Mouse (Mus musculus) embryonic fibroblast, embryonic 13.5 days (primary cell): ENCODE measurements at regions not wholly inside any gene's neighbourhood (a gene's known extent, or its start where the extent isn't known, plus 50 kb on each side); places are given as distances from the start of the nearest gene placed in this dataset.

Source experiments
- CTCF ChIP-seq: IDR thresholded peaks from 2 replicates; pipeline ENCODE4 v1.5.1; 2011; ENCODE audit warnings: mild to moderate bottlenecking, control low read depth, low read length, moderate library complexity, borderline replicate concordance; ENCODE audit not compliant: insufficient read depth
- POLR2A ChIP-seq: IDR thresholded peaks from 2 replicates; pipeline ENCODE4 v1.6.1; 2011; ENCODE audit warnings: low read depth, mild to moderate bottlenecking, control low read depth, low read length, moderate library complexity

DNA sequence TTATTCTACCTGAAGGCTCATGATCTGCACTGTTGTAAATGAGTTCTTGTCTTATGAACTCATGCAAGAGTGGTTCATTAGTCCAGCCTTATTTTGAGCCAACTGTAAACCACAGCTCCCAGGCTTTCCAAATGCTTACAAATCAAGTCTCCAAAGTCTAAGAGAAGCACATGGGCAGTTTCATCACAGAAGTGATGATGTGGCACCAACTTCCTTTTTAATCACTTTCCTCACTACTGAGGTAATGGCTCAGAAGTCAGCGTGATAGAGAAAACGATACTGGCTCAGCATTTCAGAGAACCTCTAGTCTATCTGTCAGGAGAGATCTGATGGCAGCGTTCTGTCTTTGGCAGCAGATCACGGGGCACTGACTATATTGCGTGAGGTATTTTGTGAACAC, 140.4 kb downstream of the Ankrd16 start:
- TF ChIP-seq CTCF, result no peak
- TF ChIP-seq POLR2A, result no peak
